Mouse (Mus musculus): Measurements from ENCODE around the gene C1rl. TPM values are rescaled to one million over a fixed set of nuclear protein-coding genes. Genes with fewer than 3 reads are reported as not detected.
"Not testable (repeated sequence)": the region's sequence is repeated elsewhere in the genome, so short reads cannot be mapped to it uniquely, and the experiment has no call there.

C1rl gene
- polyA plus RNA-seq, 1 experiment = 0.20 TPM

- peak in 1 of 2 experiments; percentile 58 for DNase-seq
- WGBS = 32% methylated on average over 6 of the region's 6 CpGs
- Histone ChIP-seq H3K27me3 (ENCODE audit: control insufficient read depth, insufficient read depth, low read length) (no peaks in the 10 kb centered on the region), H3K4me3 (replicated peaks; ENCODE audit: insufficient read depth, low read depth, low read length) (no peak overlapping the region), H3K4me1 (ENCODE audit: control insufficient read depth, insufficient read depth, low read length) (no peaks in the 10 kb centered on the region), H3K27ac (ENCODE audit: insufficient read depth, low read length) (no peak overlapping the region)
- peak; percentile 50 for TF ChIP-seq CTCF (IDR thresholded peaks at IDR 0.05; ENCODE audit: borderline replicate concordance, insufficient read depth, low read depth, low read length)
- no peak for TF ChIP-seq POLR2A (IDR thresholded peaks at IDR 0.05; ENCODE audit: borderline replicate concordance, insufficient read depth, low read length)
Observed at GRCm38 (mm10) chr6:124481571-124481970, 11.3 kb upstream of the C1rl start.

GRCm38 (mm10) chr6:124483831-124484230 is 9.1 kb upstream of the C1rl start:
- not testable (repeated sequence) for H3K27me3 ChIP-seq (ENCODE audit: control insufficient read depth, insufficient read depth, low read length); DNase-seq
- WGBS = 75% methylated on average over 3 of the region's 3 CpGs

GRCm38 (mm10) chr6:124484851-124485250 is 8.1 kb upstream of the C1rl start:
- no peaks in the 10 kb centered on the region for H3K4me1 ChIP-seq (ENCODE audit: control insufficient read depth, insufficient read depth, low read length)
- H3K27me3 ChIP-seq (ENCODE audit: control insufficient read depth, insufficient read depth, low read length) = no peaks in the 10 kb centered on the region
- H3K4me3 ChIP-seq (replicated peaks; ENCODE audit: insufficient read depth, low read depth, low read length) = no peak overlapping the region
- TF ChIP-seq POLR2A (IDR thresholded peaks at IDR 0.05; ENCODE audit: borderline replicate concordance, insufficient read depth, low read length) (no peak), CTCF (IDR thresholded peaks at IDR 0.05; ENCODE audit: borderline replicate concordance, insufficient read depth, low read depth, low read length) (no peak)
- DNase-seq = no peak
- WGBS = 85% methylated on average over 7 of the region's 7 CpGs
- no peak overlapping the region for H3K27ac ChIP-seq (ENCODE audit: insufficient read depth, low read length)

More at GRCm38 (mm10) chr6:124483831-124484230, 9.1 kb upstream of the C1rl start:
- H3K4me3 ChIP-seq (replicated peaks; ENCODE audit: insufficient read depth, low read depth, low read length); H3K4me1 ChIP-seq (ENCODE audit: control insufficient read depth, insufficient read depth, low read length); H3K27ac ChIP-seq (ENCODE audit: insufficient read depth, low read length): not testable (repeated sequence)

- Histone ChIP-seq H3K4me1 (ENCODE audit: control insufficient read depth, insufficient read depth, low read length) (no peaks in the 10 kb centered on the region), H3K27ac (ENCODE audit: insufficient read depth, low read length) (no peak overlapping the region), H3K27me3 (ENCODE audit: control insufficient read depth, insufficient read depth, low read length) (no peaks in the 10 kb centered on the region), H3K4me3 (replicated peaks; ENCODE audit: insufficient read depth, low read depth, low read length) (peak overlapping the region; percentile 54)
- WGBS = 32% methylated on average over 21 of the region's 21 CpGs
- TF ChIP-seq CTCF (IDR thresholded peaks at IDR 0.05; ENCODE audit: borderline replicate concordance, insufficient read depth, low read depth, low read length) (no peak), POLR2A (IDR thresholded peaks at IDR 0.05; ENCODE audit: borderline replicate concordance, insufficient read depth, low read length) (no peak)
- DNase-seq = peak in 1 of 2 experiments; percentile 40
Observed at GRCm38 (mm10) chr6:124485414-124486144, 7.3 kb upstream of the C1rl start.

GRCm38 (mm10) chr6:124487509-124487908 is 5.4 kb upstream of the C1rl start:
- WGBS = 75% methylated on average over 2 of the region's 2 CpGs
- no peak overlapping the region for H3K4me3 ChIP-seq (replicated peaks; ENCODE audit: insufficient read depth, low read depth, low read length)
- no peak overlapping the region for H3K27ac ChIP-seq (ENCODE audit: insufficient read depth, low read length)
- TF ChIP-seq POLR2A (IDR thresholded peaks at IDR 0.05; ENCODE audit: borderline replicate concordance, insufficient read depth, low read length) (no peak), CTCF (IDR thresholded peaks at IDR 0.05; ENCODE audit: borderline replicate concordance, insufficient read depth, low read depth, low read length) (no peak)
- no peaks in the 10 kb centered on the region for H3K4me1 ChIP-seq (ENCODE audit: control insufficient read depth, insufficient read depth, low read length)
- no peak for DNase-seq
- no peaks in the 10 kb centered on the region for H3K27me3 ChIP-seq (ENCODE audit: control insufficient read depth, insufficient read depth, low read length)

- DNase-seq = no peak
- no peak for TF ChIP-seq CTCF (IDR thresholded peaks at IDR 0.05; ENCODE audit: borderline replicate concordance, insufficient read depth, low read depth, low read length)
- TF ChIP-seq POLR2A (IDR thresholded peaks at IDR 0.05; ENCODE audit: borderline replicate concordance, insufficient read depth, low read length) = no peak
- WGBS = 83% methylated on average over 4 of the region's 4 CpGs
Observed at GRCm38 (mm10) chr6:124488952-124489351, 4.0 kb upstream of the C1rl start.

GRCm38 (mm10) chr6:124491427-124491826 is 1.5 kb upstream of the C1rl start:
- Histone ChIP-seq H3K27ac (ENCODE audit: insufficient read depth, low read length) (no peak overlapping the region), H3K27me3 (ENCODE audit: control insufficient read depth, insufficient read depth, low read length) (no peaks in the 10 kb centered on the region), H3K4me3 (replicated peaks; ENCODE audit: insufficient read depth, low read depth, low read length) (no peak overlapping the region), H3K4me1 (ENCODE audit: control insufficient read depth, insufficient read depth, low read length) (no peaks in the 10 kb centered on the region; the same call in 1 of the 2 replicates)
- no peak for DNase-seq
- WGBS = 78% methylated on average over 6 of the region's 6 CpGs
- no peak for TF ChIP-seq POLR2A (IDR thresholded peaks at IDR 0.05; ENCODE audit: borderline replicate concordance, insufficient read depth, low read length)
- no peak for TF ChIP-seq CTCF (IDR thresholded peaks at IDR 0.05; ENCODE audit: borderline replicate concordance, insufficient read depth, low read depth, low read length)

More at GRCm38 (mm10) chr6:124488952-124489351, 4.0 kb upstream of the C1rl start:
- Histone ChIP-seq H3K4me3 (replicated peaks; ENCODE audit: insufficient read depth, low read depth, low read length) (no peak overlapping the region), H3K27me3 (ENCODE audit: control insufficient read depth, insufficient read depth, low read length) (no peaks in the 10 kb centered on the region), H3K4me1 (ENCODE audit: control insufficient read depth, insufficient read depth, low read length) (no peaks in the 10 kb centered on the region; the same call in 1 of the 2 replicates), H3K27ac (ENCODE audit: insufficient read depth, low read length) (no peak overlapping the region)

- H3K4me3 ChIP-seq (replicated peaks; ENCODE audit: insufficient read depth, low read depth, low read length) = no peak overlapping the region
- WGBS = 76% methylated on average over 5 of the region's 5 CpGs
- no peaks in the 10 kb centered on the region for H3K27me3 ChIP-seq (ENCODE audit: control insufficient read depth, insufficient read depth, low read length)
- no peak overlapping the region for H3K27ac ChIP-seq (ENCODE audit: insufficient read depth, low read length)
- no peak for DNase-seq
- no peaks in the 10 kb centered on the region; the same call in 1 of the 2 replicates for H3K4me1 ChIP-seq (ENCODE audit: control insufficient read depth, insufficient read depth, low read length)
- TF ChIP-seq CTCF (IDR thresholded peaks at IDR 0.05; ENCODE audit: borderline replicate concordance, insufficient read depth, low read depth, low read length) (no peak), POLR2A (IDR thresholded peaks at IDR 0.05; ENCODE audit: borderline replicate concordance, insufficient read depth, low read length) (no peak)
Observed at GRCm38 (mm10) chr6:124493886-124494285, 973 bp downstream of the C1rl start.
